Mouse (Mus musculus) liver, embryonic 14.5 days (tissue): ENCODE measurements around the gene Zfp280b.

Source experiments
- CTCF ChIP-seq: IDR thresholded peaks from 2 replicates; pipeline ENCODE4 v1.5.1; 2016; ENCODE audit warnings: antibody characterized with exemption, low read depth, control low read depth
- EP300 ChIP-seq: IDR thresholded peaks from 2 replicates; pipeline ENCODE4 v1.6.1; 2016; ENCODE audit warnings: antibody characterized with exemption, low read depth

DNA sequence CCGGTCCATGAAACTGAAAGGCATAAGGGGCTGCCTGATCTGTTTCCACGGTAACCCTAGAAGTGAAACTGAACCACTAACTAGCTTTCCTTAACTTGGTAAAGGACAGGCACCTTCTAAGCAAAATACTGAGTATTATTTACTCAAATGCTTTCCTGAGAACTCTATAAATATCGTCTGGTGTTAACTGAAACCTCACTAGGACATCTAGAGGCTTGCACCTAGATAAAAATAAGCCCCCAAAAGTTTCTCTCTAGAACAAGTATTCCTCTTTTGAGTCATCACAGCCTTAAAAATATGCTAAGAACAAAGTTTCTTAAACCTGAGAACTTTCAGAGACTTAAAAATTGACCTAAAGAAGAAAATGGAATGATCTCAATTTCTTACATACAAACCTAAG is 15.6 kb upstream of the Zfp280b start:
- TF ChIP-seq CTCF (no peak), EP300 (no peak)
